Mouse (Mus musculus) gastrocnemius, postnatal 36 days (tissue): Measurements from ENCODE around the gene Cdkl4. TPM values are rescaled to one million over a fixed set of nuclear protein-coding genes. Genes with fewer than 3 reads are reported as not detected.
A peak's percentile ranks its signal among the peaks of the same experiment; 100 is the strongest.
"Not testable (repeated sequence)": the region's sequence is repeated elsewhere in the genome, so short reads cannot be mapped to it uniquely, and the experiment has no call there.

Source experiments
- DNase-seq, 2 experiments: peaks; one replicate each; pipeline ENCODE4 v3.0.0; 2022
- intact Hi-C: fragments of 180-260 bp; cut with DNase I; formaldehyde crosslinking; loops from one replicate; pipeline ENCODE4 v1.15.1; 2025
- long read RNA-seq, 2 experiments: library from polyadenylated mRNA; stranded (forward); transcript quantifications; one replicate each; pipeline ENCODE4 v2.0.0; 2021
- total RNA-seq, 2 experiments: library from RNA; stranded (reverse); gene quantifications; 2 replicates each; pipeline ENCODE4 v1.2.3; 2021

Cdkl4 gene
- not detected for total RNA-seq
- long read RNA-seq, experiment 1: 0 reads
- long read RNA-seq, experiment 2: 0 reads

DNA sequence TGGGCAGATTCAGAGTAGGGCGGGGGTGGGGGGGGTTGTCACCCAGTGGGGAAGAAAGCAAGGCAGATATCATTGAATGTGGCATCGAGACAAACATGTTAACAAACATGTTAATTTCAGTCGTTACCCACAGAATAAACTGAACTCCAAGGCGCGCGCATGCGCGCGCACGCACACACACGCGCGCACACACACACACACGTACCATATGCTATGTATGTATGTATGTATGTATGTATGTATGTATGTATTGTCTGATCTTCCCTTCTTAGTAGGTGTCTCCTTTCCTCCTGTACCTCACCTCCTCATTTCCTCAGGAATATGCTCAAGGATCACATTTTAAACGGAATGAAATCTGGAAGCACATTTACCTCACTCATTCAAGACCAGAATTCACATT, at the start of gene Cdkl4:
Gene Cdkl4 (minus strand): TSS at position 175 of the 400 bp plus-strand sequence.
- DNase-seq: no peak
- intact Hi-C loops: no loop called here

DNA sequence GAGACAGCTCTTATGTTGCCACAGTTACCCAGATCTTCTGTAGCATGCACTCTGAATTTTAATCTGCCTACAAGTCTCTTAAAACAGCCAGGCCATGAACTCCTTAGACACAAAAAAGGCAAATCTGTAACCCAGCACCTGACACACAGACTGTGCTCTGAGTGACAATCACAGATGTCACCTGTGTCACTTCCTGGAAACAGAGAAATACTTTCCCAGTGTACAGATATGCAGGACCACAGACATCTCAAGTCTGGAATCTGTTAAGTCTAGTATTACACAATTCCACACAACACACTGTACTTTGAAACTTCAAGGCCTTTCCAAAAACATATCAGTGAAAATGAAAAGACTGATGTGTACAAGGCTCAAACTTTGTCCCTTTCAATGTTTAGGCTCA, 47.4 kb upstream of the Cdkl4 start:
- intact Hi-C loops: loop anchor here (5.0 kb wide), 1 partner anchor 357 kb away; no protein-coding TSS in a partner anchor
- DNase-seq: no peak

DNA sequence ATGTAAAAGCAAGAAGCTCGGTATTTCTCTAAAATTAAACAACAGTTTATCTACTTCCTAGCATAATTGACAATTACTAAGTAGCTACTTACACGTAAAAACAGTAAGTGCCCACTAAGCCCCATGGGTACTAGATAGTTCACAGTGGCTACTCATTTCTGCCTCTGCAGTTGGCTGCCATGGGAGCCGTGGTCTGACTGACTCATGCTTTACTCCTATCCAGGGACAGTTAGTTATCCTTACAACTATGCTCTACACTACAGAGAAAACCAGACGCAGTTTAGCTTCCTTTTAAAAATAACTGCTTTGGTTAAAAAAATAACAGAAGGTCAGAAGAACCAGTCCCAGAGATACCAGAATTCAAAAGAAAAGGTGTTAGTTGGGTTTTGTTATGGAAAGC, 44.1 kb upstream of the Cdkl4 start:
- DNase-seq: no peak
- intact Hi-C loops: loop anchor here (5.0 kb wide), 1 partner anchor 361 kb away; no protein-coding TSS in a partner anchor

DNA sequence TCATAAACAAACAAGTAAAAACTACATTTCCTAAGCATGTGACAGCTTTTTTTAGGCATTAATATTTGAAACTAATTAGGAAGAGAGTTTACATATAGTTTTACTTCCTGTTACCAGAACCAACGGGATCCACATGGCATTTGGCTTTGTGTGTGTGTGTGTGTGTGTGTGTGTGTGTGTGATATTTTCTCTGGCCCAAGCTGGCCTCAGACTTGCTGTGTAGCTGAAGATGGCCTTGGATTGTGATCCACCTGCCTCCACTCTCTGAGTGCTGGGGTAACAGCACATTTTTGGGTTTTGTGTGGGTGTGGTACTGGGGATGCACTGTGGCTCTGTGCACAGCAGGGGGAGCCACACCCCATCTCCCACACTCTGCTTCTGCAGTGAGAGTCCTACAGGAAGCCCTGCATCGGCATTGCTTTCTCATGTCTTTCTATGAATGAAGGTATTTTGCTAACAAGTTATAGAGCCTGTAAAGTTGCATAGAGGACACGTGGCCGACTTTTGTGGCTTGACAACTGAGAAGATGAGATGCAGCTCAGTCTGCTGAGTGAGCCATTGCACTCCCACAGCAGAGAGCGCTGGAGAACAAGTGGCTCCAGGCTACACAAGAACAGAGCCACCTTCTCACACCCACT, 43.3 kb upstream of the Cdkl4 start:
- peak; percentile 31 to 55 for DNase-seq
- intact Hi-C loops: loop anchor here (5.0 kb wide), 1 partner anchor 361 kb away; no protein-coding TSS in a partner anchor

DNA sequence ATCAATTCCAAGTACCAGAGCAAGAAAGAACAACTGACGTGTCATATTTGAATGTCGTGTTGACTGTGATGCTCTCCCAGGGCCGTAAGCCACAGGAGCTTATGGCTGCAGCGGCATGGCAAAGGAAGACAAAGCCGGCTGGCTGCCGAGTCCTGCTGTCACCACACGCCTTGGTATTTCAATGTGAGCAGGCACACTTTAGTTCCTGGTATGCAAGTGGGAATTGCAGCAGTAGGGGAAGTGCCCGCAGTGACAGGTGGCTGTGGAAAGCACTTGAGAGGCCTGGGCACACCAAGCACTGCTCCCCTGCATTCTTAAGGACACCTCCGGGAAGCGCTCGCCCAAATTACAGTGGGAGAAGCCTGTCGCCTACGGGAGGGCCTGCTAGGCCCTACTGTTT, 41.9 kb upstream of the Cdkl4 start:
- intact Hi-C loops: loop anchor here (5.0 kb wide), 1 partner anchor 398 kb away; no protein-coding TSS in a partner anchor
- no peak for DNase-seq

DNA sequence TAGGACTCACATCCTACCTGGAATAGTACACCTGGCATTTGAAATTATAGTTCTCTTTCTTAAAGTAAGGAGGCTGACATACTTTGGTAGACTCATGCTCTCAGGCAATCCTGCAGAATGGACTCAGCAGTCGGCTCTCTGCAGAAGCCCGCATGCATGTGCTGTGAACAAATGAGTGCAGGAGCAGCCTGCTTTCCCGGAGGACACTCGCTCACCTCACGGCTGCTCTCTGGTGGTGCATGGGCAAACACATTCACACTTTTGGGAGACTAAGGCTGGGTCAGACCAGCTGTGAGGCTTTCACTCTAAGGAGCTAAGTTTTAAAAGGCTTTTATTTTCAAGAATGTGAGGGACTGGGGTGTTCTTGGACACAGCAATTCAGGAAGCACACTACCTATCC, 41.3 kb upstream of the Cdkl4 start:
- intact Hi-C loops: loop anchor here (5.0 kb wide), 1 partner anchor 398 kb away; no protein-coding TSS in a partner anchor
- no peak for DNase-seq

DNA sequence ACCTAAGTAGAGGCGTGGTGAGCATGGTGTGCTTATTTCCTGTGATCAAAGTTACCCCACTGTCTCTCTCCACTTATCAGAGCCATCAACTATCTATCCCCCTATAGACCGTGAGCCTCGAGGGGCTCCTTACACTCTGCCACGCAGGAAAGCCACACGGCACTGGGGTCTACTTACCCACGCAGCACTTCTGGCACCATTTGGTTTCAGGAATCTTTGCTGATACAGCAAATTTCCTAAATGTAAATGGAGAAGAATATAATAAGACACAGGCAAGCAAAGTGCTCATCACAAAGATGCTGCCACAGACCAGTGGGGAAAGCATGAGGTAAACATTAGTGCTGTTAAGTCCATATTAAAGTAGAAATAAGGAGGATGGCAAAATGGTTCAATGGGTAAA, 26.2 kb upstream of the Cdkl4 start:
- DNase-seq: no peak
- intact Hi-C loops: no loop called here

DNA sequence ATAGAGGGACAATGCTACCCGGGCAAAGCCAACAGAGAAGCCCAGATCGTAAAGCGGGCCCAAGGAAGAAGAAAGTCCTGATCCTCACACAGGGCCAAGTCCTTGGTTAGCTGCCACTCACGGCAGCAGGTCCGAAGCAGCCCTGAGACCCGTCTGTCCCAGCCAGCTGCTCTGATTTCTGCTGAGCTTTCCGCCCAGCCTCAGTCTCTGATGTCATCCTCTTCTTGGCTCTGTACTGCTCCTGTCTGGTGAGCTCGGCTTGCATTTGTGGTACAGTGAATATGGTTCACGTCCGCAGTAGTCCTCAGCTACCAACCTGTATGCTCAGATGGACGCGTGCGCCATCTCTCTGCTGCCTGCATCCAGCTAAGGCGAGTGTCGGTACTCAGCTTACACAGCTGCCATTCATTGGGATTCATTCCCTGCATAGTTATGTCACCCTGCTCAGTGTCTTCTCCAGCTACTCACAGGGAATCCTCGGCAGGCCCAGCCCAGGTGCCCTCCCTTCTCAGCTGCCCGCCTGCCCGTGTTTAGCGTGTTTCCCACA, 25.5 kb upstream of the Cdkl4 start:
- DNase-seq: no peak
- intact Hi-C loops: no loop called here

DNA sequence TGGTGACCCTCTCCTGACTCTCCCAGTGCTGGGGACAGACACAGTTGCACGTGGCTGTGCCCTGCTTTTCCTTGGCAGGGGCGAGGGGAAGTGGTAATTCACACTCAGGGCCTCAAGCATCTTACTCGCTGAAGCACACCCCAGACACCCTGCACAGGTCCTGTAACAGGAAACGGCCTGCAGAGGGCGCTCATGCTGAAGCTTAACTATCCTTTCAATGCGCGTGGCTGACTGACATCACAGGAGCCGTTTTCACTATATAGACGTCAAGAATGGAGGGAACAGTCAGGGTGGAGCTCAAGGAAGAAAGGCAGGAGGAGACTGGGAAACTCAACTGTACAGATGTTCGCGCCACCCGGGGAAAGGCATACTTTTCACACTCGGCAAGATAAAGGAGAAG, 23.8 kb upstream of the Cdkl4 start:
- intact Hi-C loops: no loop called here
- no peak for DNase-seq

DNA sequence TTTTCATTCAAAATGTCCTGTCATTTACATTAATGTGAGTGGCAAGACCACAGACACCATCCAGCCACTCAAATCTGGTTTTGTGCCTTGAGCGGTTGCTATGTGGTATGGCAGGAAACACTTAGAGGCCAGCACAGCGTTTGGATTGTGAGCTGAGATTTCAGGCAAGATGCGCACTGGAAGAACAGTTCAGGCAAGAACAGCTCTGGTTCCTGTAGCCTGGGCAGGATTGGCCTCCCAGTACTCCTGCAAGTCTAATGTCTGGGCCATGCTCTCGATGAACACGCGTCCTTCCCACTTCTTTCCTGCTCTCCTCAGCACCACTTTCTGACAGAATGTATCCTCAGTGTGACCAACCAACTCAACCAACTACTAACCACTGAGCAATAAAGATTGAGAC, 5.4 kb upstream of the Cdkl4 start:
- DNase-seq: no peak
- intact Hi-C loops: no loop called here

DNA sequence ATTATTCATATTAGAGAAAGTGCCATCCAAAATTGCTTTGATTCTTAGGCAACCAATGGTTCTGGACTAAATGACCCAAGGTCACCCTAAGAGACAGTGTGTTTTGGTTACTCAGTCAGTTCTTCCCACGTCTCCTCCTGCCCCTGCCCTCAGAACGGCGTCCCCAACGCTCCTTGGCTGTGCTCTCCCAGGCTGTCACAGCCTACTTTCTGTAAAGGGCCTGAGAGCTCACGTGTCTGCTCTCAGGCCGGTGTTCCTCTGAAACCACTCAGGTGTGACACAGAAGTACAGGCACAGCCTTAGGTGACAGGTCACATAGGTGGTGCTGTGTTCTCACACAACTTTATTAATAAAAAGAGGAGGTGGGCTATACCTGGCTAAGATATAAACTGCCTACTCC, 2.3 kb upstream of the Cdkl4 start:
- intact Hi-C loops: no loop called here
- DNase-seq: no peak

DNA sequence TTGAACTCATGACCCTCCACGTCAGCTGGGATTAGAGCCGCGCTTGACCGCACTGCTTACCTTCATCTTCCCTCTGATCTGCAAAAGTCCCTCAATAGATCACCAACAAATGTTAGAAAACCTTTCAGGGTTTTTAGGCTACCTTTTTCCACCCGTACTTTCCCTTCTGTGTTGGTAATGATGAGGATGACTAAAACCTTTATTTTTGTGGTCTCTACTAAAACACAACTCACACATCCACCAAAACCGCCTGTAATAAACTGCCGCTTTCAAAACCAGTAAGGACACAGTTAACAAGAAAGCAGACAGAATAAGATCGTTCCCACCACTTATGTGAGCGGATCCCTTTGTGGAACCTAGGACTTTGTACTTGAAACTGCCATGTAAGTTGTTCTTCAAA, 1.5 kb upstream of the Cdkl4 start:
- DNase-seq: no peak
- intact Hi-C loops: no loop called here

DNA sequence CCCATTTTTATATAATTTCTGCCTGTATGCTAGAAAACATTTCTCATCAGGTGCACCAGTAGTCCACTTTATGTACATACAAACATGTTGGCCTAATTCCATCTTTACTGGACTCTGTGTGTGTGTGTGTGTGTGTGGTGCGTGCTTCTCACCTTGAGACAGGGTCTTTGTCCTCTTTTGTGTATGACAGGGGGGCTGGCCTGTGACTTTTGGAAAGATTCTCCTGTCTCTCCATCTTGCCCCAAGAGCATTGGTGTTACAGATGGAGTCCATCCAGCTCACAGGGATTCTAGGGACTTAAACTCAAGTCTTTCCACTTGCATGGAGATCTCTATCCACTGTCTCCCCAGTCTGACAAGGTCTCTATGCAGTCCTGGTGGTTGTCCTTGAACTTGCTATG, 428 bp upstream of the Cdkl4 start:
- no peak for DNase-seq
- intact Hi-C loops: no loop called here

DNA sequence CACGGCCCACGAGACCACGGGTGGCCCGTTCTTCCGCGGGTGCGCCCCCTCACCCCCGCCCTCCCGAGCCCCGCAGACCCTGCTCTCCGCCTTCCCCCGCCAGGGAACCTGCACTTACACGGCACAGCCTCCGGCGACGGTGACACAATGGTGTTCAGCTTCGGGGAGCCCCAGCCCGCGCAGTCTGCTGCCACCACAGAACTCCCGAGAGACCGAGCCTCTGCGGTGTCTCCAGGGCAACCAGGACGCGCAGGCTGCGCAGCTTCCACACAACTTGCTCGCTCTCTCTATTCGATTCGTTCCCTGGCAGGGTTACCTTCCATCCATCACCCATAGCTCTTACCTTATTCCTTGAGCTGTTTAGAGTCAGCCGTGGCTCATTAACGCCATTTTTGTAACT, 399 bp downstream of the Cdkl4 start:
- intact Hi-C loops: no loop called here
- no peak for DNase-seq

DNA sequence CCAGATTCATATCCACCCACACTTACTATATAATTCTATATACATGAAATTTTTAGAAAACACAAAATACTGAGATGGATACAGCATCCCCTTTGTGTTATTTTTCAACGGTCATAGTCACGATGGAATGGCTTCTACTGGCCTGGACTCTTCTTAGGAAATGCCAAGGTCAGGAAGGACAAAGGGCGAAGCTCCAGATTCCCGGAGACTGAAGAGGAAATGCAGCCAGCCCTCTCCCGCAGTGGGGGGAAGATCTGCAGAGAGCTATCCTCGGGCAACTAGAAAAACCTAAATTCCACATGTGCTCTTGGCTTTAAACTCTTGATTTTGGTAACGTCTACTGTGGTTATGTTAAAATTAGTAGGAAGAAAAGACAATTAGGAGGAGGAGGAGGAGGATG, 2.6 kb downstream of the Cdkl4 start:
- DNase-seq: no peak
- intact Hi-C loops: no loop called here

DNA sequence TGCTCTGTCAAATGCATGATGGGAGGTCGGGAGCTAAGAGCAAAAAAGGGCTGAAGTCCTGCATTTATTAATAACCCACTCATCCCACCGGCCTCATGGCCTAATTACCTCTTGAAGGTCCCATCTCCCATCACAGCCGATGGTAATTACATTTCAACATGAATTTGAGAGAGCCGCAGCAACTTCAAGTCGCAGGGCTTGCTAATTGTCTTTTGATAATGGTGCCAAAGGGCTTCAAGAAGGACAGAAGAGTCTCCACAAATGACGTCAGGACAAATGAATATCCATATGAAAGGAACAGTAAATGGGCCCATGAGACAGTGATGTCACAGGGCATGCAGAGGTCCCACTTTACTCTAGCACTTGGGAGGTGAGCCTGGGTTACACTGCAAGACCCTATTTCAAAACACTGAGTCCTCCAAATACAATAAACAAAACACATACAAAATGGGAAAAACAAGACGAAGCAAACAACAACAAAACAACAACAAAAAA, 3.1 kb downstream of the Cdkl4 start:
- DNase-seq: no peak
- intact Hi-C loops: no loop called here

DNA sequence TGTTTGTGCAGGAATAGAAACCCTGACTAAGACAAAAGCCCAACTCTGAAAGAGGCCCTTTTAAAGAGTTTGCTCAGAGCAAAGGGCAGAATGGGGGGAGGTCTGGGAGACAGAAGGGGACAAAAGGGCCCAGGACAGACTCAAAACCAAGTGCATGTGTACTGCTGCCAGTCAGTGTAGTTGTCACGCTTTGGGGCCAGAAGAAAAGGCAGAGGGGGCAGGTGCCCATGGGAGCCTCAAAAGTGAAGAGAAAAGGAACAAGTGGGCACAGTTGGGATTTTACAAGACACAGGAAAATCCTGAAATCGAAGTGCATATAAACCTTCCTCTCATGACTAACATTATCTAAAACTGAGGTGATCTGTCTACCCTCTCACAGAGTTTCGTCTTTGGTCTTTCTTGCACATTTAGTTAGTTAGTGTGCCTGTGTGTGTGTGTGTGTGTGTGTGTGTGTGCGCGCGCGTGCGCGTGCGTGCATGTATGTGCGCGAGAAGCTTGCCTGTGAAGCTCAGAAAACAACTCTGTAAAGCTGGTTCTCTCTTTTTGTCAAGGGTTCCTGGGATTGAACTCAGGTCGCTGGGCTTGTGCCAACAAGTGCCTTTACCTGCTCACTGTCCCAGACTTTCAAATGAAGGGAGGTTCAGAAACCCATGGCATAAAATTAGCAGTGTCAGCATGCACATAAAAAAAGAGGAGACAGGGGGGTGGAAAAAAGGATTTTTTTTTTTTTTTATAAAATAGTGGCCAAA, 5.3 kb downstream of the Cdkl4 start:
- no peak for DNase-seq
- intact Hi-C loops: no loop called here

DNA sequence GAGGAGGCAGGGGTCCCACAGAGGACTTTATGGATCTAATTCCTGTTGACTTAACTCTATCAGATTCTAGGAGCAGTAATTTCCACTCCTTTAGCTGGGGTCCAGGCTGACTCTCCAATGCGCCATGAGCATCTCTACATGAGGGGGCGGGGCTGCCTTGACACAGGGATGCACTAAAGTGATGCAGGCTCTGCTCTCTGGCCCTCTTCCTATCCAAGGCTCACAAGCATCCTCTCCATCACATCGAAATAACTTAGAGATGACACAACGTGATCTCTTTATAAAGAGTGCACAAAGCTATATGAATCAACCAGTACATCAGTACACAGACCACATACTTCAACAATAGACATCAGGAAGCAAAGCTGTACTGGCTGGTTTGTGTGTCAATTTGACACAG, 6.2 kb downstream of the Cdkl4 start:
- no peak for DNase-seq
- intact Hi-C loops: no loop called here

DNA sequence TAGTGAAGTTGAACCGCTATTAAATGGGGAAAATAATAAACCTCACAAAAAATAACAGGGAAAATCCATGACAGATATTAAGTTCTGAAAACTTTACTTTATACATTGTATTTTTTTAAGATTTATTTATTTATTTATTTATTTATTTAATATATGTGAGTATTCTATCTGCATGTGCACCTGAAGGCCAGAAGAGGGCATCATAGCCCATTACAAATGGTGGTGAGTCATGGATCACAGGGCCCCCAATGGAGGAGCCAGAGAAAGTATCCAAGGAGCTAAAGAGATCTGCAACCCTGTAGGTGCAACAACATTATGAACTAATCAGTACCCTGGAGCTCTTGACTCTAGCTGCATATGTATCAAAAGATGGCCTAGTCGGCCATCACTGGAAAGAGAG, 7.9 kb downstream of the Cdkl4 start:
- intact Hi-C loops, DNase-seq: not testable (repeated sequence)

DNA sequence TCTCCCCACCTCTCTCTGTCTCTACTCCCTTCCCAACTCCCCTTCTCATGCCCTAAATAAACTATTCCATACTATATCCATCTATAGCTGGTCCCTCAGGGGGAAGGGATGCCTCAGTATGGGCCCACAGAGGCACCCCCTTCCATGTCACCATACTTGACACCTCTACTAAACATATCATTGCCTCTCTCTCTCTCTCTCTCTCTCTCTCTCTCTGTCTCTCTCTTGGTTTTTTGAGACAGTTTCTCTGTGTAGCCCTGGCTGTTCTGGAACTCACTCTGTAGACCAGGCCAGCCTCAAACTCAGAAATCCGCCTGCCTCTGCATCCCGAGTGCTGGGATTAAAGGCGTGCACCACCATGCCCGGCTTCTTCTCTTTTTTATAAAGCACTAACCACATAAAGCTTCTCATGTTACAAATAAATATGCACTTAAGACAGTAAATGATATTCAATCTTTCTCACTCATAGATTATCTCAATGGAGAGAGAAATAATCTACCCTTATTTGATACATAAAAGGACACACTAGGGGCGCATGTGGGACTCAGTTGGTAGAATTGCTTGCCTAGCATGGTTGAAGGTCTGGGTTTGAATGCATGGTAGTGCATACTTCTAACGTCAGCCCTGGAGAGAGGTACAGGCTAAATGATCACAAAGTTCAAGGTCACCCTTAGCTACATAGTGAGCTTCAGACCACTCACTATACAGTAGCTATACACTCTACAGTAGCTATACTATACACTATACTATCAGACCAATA, 8.6 kb downstream of the Cdkl4 start:
- intact Hi-C loops: no loop called here

DNA sequence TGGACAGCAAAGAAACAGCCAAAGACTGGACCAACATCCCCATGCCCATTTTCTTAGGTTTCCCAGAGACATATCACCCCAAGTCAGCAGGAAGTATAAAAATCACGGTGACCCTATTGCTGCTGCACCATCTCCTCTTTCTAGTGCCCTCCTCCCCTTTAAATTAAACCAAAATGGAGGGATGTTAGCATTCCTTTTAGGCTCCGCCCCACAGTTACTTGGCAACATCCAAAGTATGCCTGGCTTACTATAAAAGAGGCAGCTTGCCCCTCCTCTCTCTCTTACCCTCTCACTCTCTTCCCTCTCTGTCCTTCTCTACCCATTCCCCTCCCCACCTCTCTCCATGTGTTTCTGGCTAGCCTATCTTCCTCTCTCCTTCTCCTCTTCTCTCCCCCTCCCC, 9.2 kb downstream of the Cdkl4 start:
- intact Hi-C loops: no loop called here
- no peak for DNase-seq

More for the DNA sequence above, 8.6 kb downstream of the Cdkl4 start:
- no peak for DNase-seq
